Mouse (Mus musculus): ENCODE results near the gene Tdrd5. TPM values are rescaled to one million over a fixed set of nuclear protein-coding genes. Genes with fewer than 3 reads are reported as not detected.
"Not testable (repeated sequence)": the region's sequence is repeated elsewhere in the genome, so short reads cannot be mapped to it uniquely, and the experiment has no call there.

The Tdrd5 gene
- polyA plus RNA-seq, 1 experiment = not detected

- WGBS = 80% methylated on average over 8 of the region's 8 CpGs
These were observed 39.5 kb downstream of the Tdrd5 start for GRCm38 (mm10) chr1:156263946-156264345.

GRCm38 (mm10) chr1:156263352-156263751 lies 40.1 kb downstream of the Tdrd5 start:
- 47% methylated on average over 2 of the region's 2 CpGs for WGBS
- peak; percentile 31 for DNase-seq (ENCODE audit: low read depth, low spot score)

More at GRCm38 (mm10) chr1:156263946-156264345, 39.5 kb downstream of the Tdrd5 start:
- no peak for DNase-seq (ENCODE audit: low read depth, low spot score)

GRCm38 (mm10) chr1:156254866-156255265 lies 48.6 kb downstream of the Tdrd5 start:
- no peak for DNase-seq (ENCODE audit: low read depth, low spot score)
- 73% methylated on average over 4 of the region's 4 CpGs for whole genome bisulfite sequencing

- 51% methylated on average over 4 of the region's 4 CpGs for WGBS
- not testable (repeated sequence) for DNase-seq (ENCODE audit: low read depth, low spot score)
These were observed 52.4 kb downstream of the Tdrd5 start for GRCm38 (mm10) chr1:156251096-156251495.

GRCm38 (mm10) chr1:156247893-156248292 lies 55.6 kb downstream of the Tdrd5 start:
- 66% methylated on average over 3 of the region's 3 CpGs for WGBS
- no peak for DNase-seq (ENCODE audit: low read depth, low spot score)

- WGBS = 9% methylated on average over 14 of the region's 14 CpGs
- DNase-seq (ENCODE audit: low read depth, low spot score) = peak; percentile 27
These were observed 61.6 kb downstream of the Tdrd5 start for GRCm38 (mm10) chr1:156241713-156242348.

GRCm38 (mm10) chr1:156241035-156241434 lies 62.4 kb downstream of the Tdrd5 start:
- DNase-seq (ENCODE audit: low read depth, low spot score) = peak; percentile 13
- 42% methylated on average over 2 of the region's 2 CpGs for WGBS

- DNase-seq (ENCODE audit: low read depth, low spot score) = no peak
- 88% methylated on average over 6 of the region's 6 CpGs for WGBS
These were observed 72.3 kb downstream of the Tdrd5 start for GRCm38 (mm10) chr1:156231122-156231521.

- 33% methylated on average over 9 of the region's 9 CpGs for WGBS
- DNase-seq (ENCODE audit: low read depth, low spot score) = no peak
These were observed 73.0 kb downstream of the Tdrd5 start for GRCm38 (mm10) chr1:156230339-156231089.

- DNase-seq (ENCODE audit: low read depth, low spot score) = no peak
- 31% methylated on average over 7 of the region's 7 CpGs for WGBS
These were observed 74.0 kb downstream of the Tdrd5 start for GRCm38 (mm10) chr1:156229448-156229847.

- no peak for DNase-seq (ENCODE audit: low read depth, low spot score)
- 63% methylated on average over 4 of the region's 4 CpGs for WGBS
These were observed 74.7 kb downstream of the Tdrd5 start for GRCm38 (mm10) chr1:156228728-156229127.

- DNase-seq (ENCODE audit: low read depth, low spot score) = no peak
- 79% methylated on average over 5 of the region's 5 CpGs for WGBS
These were observed 76.6 kb downstream of the Tdrd5 start for GRCm38 (mm10) chr1:156226903-156227302.

- DNase-seq (ENCODE audit: low read depth, low spot score) = no peak
- WGBS = 56% methylated on average over 13 of the region's 13 CpGs
These were observed 81.1 kb downstream of the Tdrd5 start for GRCm38 (mm10) chr1:156222205-156223000.

- WGBS = 68% methylated on average over 2 of the region's 2 CpGs
These were observed 82.1 kb downstream of the Tdrd5 start for GRCm38 (mm10) chr1:156221327-156221726.

GRCm38 (mm10) chr1:156218573-156218972 lies 84.9 kb downstream of the Tdrd5 start:
- WGBS = 74% methylated on average over 2 of the region's 2 CpGs
- no peak for DNase-seq (ENCODE audit: low read depth, low spot score)

More at GRCm38 (mm10) chr1:156221327-156221726, 82.1 kb downstream of the Tdrd5 start:
- DNase-seq (ENCODE audit: low read depth, low spot score) = no peak

GRCm38 (mm10) chr1:156217941-156218340 lies 85.5 kb downstream of the Tdrd5 start:
- WGBS = 70% methylated on average over 8 of the region's 8 CpGs

GRCm38 (mm10) chr1:156217393-156217792 lies 86.1 kb downstream of the Tdrd5 start:
- 5% methylated on average over 3 of the region's 3 CpGs for WGBS
- peak; percentile 40 for DNase-seq (ENCODE audit: low read depth, low spot score)

More at GRCm38 (mm10) chr1:156217941-156218340, 85.5 kb downstream of the Tdrd5 start:
- DNase-seq (ENCODE audit: low read depth, low spot score) = no peak

GRCm38 (mm10) chr1:156216249-156216648 lies 87.2 kb downstream of the Tdrd5 start:
- WGBS = 85% methylated on average over 4 of the region's 4 CpGs
- no peak for DNase-seq (ENCODE audit: low read depth, low spot score)

- 87% methylated on average over 8 of the region's 8 CpGs for WGBS
- no peak for DNase-seq (ENCODE audit: low read depth, low spot score)
These were observed 88.8 kb downstream of the Tdrd5 start for GRCm38 (mm10) chr1:156214651-156215050.

GRCm38 (mm10) chr1:156212923-156213322 lies 90.5 kb downstream of the Tdrd5 start:
- no peak for DNase-seq (ENCODE audit: low read depth, low spot score)
- WGBS = 94% methylated on average over 5 of the region's 5 CpGs
